Mouse (Mus musculus): ENCODE measurements around the gene Nfkbib. TPM values are rescaled to one million over a fixed set of nuclear protein-coding genes. Genes with fewer than 3 reads are reported as not detected.

Gene Nfkbib
- total and polyA plus RNA-seq, 3 experiments: 30.5 to 101 (median 59.3) TPM

DNA sequence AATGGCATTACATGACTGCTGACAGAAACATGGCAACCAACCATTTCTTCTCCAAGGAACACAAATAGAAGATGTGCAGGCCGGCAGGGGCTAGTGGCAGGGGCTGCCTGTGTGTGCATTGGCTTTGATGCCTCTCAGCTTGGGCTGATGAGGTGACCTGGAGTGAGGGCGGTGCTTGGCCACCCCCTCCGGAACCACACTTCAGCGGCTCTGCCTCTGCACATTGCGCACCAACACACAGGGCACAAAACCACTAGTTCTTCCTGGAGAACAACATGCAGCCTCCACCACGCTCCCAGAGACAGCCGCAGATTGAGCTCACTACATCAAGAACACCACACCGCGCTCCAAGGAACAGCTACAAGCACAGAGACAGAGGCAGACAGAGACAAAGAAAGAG is 48.9 kb upstream of the Nfkbib start:
- Histone ChIP-seq H3K9me3 (replicated peaks; ENCODE audit: low read length) (no peaks in the 10 kb centered on the region), H3K79me2 (replicated peaks; ENCODE audit: control insufficient read depth, extremely low read depth, insufficient read depth, poor library complexity, severe bottlenecking) (peaks cover 78% of the 10 kb centered on the region), H3K9ac (ENCODE audit: insufficient read depth, low read depth) (no peak overlapping the region), H3K4me1 (ENCODE audit: control insufficient read depth in 1 of 2, insufficient read depth in 2 of 2) (peaks cover 29 to 86% of the 10 kb centered on the region in 2 experiments), H3K4me2 (ENCODE audit: insufficient read depth, low read depth, poor library complexity, severe bottlenecking) (peak overlapping the region; percentile 11; the same call in 1 of the 2 replicates), H3K4me3 (replicated peaks in 1 of 3; ENCODE audit: low read depth in 2 of 3, low read length in 2 of 3, poor library complexity in 1 of 3) (peak overlapping the region in 2 of 3 experiments; percentile 6 to 49), H3K36me3 (replicated peaks in 1 of 2; ENCODE audit: control insufficient read depth in 1 of 2, insufficient read depth in 1 of 2, low read length in 1 of 2) (peaks cover 87 to 92% of the 10 kb centered on the region in 2 experiments), H3K27ac (ENCODE audit: insufficient read depth, low read depth) (peak overlapping the region; percentile 37), H3K27me3 (replicated peaks) (no peaks in the 10 kb centered on the region)
- no peak for TF ChIP-seq USF1 (IDR thresholded peaks at IDR 0.05; ENCODE audit: low read depth, low read length)
- TF ChIP-seq GABPA (IDR thresholded peaks at IDR 0.05; ENCODE audit: insufficient replicate concordance, low read depth, low read length): no peak
- TF ChIP-seq TCF12 (IDR thresholded peaks at IDR 0.05; ENCODE audit: low read depth, low read length): peak; percentile 68; the same call in 1 of the 2 replicates
- TF ChIP-seq UBTF (IDR thresholded peaks at IDR 0.05; ENCODE audit: low read depth, low read length): no peak
- 0 out of 2 replicates have a peak, but pooled peaks have one; percentile 16 for TF ChIP-seq BHLHE40 (IDR thresholded peaks at IDR 0.05; ENCODE audit: low read depth, low read length)
- no peak for TF ChIP-seq RCOR1 (conservative IDR thresholded peaks at IDR 0.05; ENCODE audit: low read depth, low read length)
- TF ChIP-seq TBP (conservative IDR thresholded peaks at IDR 0.05; ENCODE audit: low read depth, low read length): 0 out of 2 replicates have a peak, but pooled peaks have one; percentile 41
- no peak for TF ChIP-seq PAX5 (IDR thresholded peaks at IDR 0.05; ENCODE audit: low read length)
- TF ChIP-seq MXI1 (IDR thresholded peaks at IDR 0.05; ENCODE audit: low read depth, low read length): peak; percentile 52; the same call in 1 of the 2 replicates
- TF ChIP-seq E2F4 (IDR thresholded peaks at IDR 0.05; ENCODE audit: insufficient replicate concordance, low read depth, low read length): no peak
- TF ChIP-seq ETS1 (conservative IDR thresholded peaks at IDR 0.05; ENCODE audit: low read depth, low read length): 0 out of 2 replicates have a peak, but pooled peaks have one; percentile 30
- TF ChIP-seq MYC (IDR thresholded peaks at IDR 0.05; ENCODE audit: low read depth, low read length): no peak
- no peak for TF ChIP-seq USF2 (conservative IDR thresholded peaks at IDR 0.05; ENCODE audit: low read depth, low read length)
- peak; percentile 49 for TF ChIP-seq POLR2A (IDR thresholded peaks at IDR 0.05; ENCODE audit: low read depth, low read length)
- no peak for TF ChIP-seq ZMIZ1 (IDR thresholded peaks at IDR 0.05; ENCODE audit: low read depth, low read length)
- TF ChIP-seq CHD1 (IDR thresholded peaks at IDR 0.05; ENCODE audit: low read depth, low read length): 0 out of 2 replicates have a peak, but pooled peaks have one; percentile 13
- peak; percentile 56; the same call in 1 of the 2 replicates for TF ChIP-seq MAX (IDR thresholded peaks at IDR 0.05; ENCODE audit: low read length)
- TF ChIP-seq JUND (conservative IDR thresholded peaks at IDR 0.05; ENCODE audit: low read depth, low read length): no peak
- TF ChIP-seq JUN (IDR thresholded peaks at IDR 0.05; ENCODE audit: insufficient read depth, low read depth, low read length): no peak
- peak; percentile 89 for DNase-seq (ENCODE audit: extremely low read depth)
- in situ Hi-C loops (cut with MboI; ENCODE audit: low pct_ligation_motif_present, low pct_unique_long_range_greater_than_20kb, low sequenced_read_pairs): no loop called here
- dilution Hi-C loops (cut with MboI; ENCODE audit: extremely low pct_ligation_motif_present, extremely low pct_unique_long_range_greater_than_20kb, low sequenced_read_pairs): no loop called here

DNA sequence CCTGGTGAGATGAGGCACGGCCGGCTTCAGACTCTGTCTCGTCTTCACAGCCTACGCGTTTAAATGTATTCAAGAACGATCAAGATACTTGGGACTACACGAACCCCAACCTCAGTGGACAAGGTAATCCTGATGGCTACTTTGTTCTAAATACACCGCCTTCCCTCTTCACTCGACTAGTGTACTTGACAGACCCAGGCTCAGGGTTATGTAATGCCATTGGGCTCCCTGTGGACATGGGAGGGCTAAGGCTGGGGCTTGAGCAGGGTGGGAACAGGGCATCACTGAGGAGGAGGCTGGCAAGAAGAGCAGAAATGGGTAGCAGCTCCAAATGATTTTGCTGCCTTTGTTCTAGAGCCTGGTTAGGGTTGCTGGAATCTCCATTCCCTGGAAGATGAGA is 47.9 kb upstream of the Nfkbib start:
- H3K9ac ChIP-seq (ENCODE audit: insufficient read depth, low read depth): no peak overlapping the region
- no peak overlapping the region for H3K4me3 ChIP-seq (replicated peaks in 1 of 3; ENCODE audit: low read depth in 2 of 3, low read length in 2 of 3, poor library complexity in 1 of 3)
- in situ Hi-C loops (cut with MboI; ENCODE audit: low pct_ligation_motif_present, low pct_unique_long_range_greater_than_20kb, low sequenced_read_pairs) (no loop called here), dilution Hi-C loops (cut with MboI; ENCODE audit: extremely low pct_ligation_motif_present, extremely low pct_unique_long_range_greater_than_20kb, low sequenced_read_pairs) (no loop called here)
- no peak overlapping the region for H3K4me2 ChIP-seq (ENCODE audit: insufficient read depth, low read depth, poor library complexity, severe bottlenecking)
- no peaks in the 10 kb centered on the region for H3K9me3 ChIP-seq (replicated peaks; ENCODE audit: low read length)
- no peak for DNase-seq (ENCODE audit: extremely low read depth)
- peaks cover 78% of the 10 kb centered on the region for H3K79me2 ChIP-seq (replicated peaks; ENCODE audit: control insufficient read depth, extremely low read depth, insufficient read depth, poor library complexity, severe bottlenecking)
- peaks cover 22 to 76% of the 10 kb centered on the region in 2 experiments for H3K4me1 ChIP-seq (ENCODE audit: control insufficient read depth in 1 of 2, insufficient read depth in 2 of 2)
- H3K27me3 ChIP-seq (replicated peaks): no peaks in the 10 kb centered on the region
- TF ChIP-seq POLR2AphosphoS2 (IDR thresholded peaks at IDR 0.05; ENCODE audit: low read depth, low read length) (peak; percentile 39; the same call in 1 of the 2 replicates), USF2 (conservative IDR thresholded peaks at IDR 0.05; ENCODE audit: low read depth, low read length) (no peak)
- H3K36me3 ChIP-seq (replicated peaks in 1 of 2; ENCODE audit: control insufficient read depth in 1 of 2, insufficient read depth in 1 of 2, low read length in 1 of 2): peaks cover 77 to 82% of the 10 kb centered on the region in 2 experiments
- H3K27ac ChIP-seq (ENCODE audit: insufficient read depth, low read depth): peak overlapping the region; percentile 37; the same call in 1 of the 2 replicates
